Mouse (Mus musculus) layer of hippocampus, adult 11-12 months (tissue): ENCODE data around the gene Arsj.

ENCODE experiments used
- DNase-seq: peaks from one replicate; pipeline ENCODE4 v3.0.0; 2022; ENCODE audit warnings: low spot score

The Arsj gene

GRCm38 (mm10) chr3:126400726-126401125 is 37.2 kb downstream of the Arsj start:
- DNase-seq = peak; percentile 29

GRCm38 (mm10) chr3:126402836-126403235 is 39.4 kb downstream of the Arsj start:
- peak; percentile 84 for DNase-seq

DNA sequence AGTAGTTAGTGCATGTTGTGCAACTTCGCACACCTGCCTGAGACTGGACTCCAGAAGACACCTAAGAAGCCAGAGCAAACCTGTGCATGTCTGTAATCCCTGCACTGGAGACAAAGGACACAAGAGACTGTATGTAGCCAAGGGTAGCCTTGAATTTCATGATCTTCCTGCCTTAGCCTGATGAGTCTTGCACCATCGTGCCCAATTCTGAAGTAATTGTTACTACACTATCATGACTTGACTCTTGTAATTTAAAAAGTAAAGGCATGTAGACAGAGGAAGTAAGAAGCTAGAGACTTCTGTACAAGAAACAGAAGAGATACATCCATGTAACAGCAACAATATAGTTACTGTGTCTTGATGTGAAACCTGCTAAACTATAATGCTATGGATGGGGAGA is 40.7 kb downstream of the Arsj start:
- DNase-seq = no peak

GRCm38 (mm10) chr3:126430524-126431064 is 67.1 kb downstream of the Arsj start:
- no peak for DNase-seq

GRCm38 (mm10) chr3:126439331-126439730 is 75.8 kb downstream of the Arsj start:
- DNase-seq = no peak

DNA sequence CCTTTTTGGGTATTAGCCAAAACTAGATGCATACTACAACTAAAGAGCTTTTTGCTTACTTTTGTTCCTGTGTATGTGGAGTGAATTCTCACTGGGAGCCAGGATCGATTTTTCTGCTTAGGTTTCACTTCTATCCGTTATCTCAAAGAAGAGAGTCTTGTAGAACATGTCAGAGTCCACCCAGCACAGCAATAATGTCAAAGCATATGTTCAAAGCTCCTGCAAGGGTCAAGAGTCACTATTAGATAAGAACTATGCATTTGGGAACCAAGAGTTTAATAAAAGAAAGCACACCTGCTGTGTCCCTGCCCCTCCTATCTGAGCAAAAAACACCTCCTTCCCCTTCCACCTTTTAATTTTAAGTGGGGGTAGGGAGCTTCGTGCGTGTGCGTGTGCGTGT is 85.6 kb downstream of the Arsj start:
- DNase-seq = no peak

DNA sequence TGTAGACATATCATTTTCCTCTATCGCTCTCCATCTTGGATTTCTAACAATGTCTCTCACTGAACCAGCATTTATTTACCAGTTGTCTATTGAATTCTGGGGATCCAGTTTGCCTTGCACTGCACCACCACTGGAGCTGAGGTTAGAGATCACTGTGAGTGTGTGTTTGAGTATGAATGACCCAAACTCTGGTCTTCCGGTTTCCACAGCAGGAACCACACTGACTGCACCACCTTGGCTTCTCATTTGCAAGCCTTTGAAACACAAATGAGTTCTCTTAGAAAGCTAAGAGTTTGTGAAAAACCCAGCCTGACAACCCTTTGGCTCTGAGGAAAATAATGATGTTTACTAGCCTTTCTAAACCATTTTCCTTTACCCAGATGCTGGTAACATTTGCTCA is 86.0 kb downstream of the Arsj start:
- no peak for DNase-seq

DNA sequence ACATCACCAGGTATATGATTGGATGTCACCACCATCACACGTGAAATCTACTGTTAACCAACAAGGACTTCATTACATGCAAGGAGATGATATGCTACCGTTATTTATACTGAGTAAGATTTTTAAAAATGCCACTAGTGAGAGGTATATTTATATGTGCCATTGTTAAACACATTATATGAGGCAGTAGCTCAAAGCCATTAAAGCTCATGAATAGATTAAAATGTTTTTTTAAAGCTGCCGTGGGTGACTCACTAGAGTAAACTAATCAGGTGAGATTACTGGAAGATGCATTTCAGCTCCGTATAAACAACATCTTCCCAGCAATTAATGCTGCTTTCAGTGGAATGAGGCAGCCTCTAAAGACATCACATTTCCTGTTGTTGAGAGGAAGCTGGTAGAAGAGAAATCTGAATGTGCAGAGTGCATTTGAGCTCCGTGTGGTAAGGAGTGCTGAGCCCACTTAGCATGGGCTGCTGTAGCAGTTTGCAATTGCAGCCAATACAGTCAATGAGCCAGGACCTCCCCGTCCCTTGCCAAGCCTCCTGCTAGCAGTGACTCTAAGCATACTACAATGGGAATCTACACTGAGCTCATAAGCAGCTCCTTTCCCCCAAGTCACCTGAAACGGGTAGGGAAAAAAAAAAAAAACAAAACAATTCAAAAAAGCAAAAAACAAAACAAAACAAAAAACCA is 92.5 kb downstream of the Arsj start:
- DNase-seq = no peak

DNA sequence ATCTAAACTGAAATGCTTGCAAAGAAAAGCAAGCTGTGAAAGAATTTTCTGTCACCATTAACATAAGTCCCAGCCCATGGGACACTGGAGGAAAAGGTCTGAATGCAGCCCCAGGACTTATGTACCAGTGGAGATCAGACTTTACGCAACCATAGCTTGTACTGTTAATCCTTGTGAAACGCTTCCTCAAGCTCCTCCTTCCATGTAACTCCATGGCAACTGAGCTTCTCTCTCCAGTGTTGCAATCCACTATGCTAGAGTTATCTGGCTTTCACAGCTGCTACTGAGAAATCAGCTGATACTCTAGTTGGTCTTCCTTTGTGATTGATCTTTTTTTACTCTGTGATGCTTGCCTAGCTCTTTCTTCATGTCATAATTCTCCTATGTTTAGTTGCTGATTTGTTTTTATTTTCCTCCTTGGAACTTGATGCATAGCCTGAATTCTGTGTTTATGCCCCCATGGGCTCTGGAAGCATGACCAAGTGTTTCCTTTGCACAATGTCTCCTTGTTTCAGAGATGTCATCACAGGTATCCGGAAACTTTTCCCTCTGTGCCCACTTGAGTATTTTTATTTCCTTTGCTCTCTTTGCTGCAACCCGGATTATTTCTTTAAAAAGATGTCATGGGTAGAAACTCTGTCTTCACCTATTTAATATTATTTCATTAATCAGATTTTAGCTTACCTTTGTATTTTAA is 99.8 kb downstream of the Arsj start:
- DNase-seq = peak; percentile 7

- no peak for DNase-seq
Measured at GRCm38 (mm10) chr3:126464262-126464661, 100.8 kb downstream of the Arsj start.
